Mouse (Mus musculus): ENCODE data around the gene Zfp385b. TPM values are rescaled to one million over a fixed set of nuclear protein-coding genes. Genes with fewer than 3 reads are reported as not detected.

Zfp385b gene
- polyA plus RNA-seq, 1 experiment: 66.9 TPM

- Histone ChIP-seq H3K27ac (ENCODE audit: insufficient read depth, low read length) (no peak overlapping the region), H3K4me1 (ENCODE audit: control insufficient read depth, insufficient read depth, low read length) (peaks cover 15% of the 10 kb centered on the region), H3K4me3 (replicated peaks; ENCODE audit: insufficient read depth, low read depth, low read length) (no peak overlapping the region), H3K27me3 (ENCODE audit: control insufficient read depth, insufficient read depth, low read length) (no peaks in the 10 kb centered on the region)
- 46% methylated on average over 7 of the region's 7 CpGs for WGBS
- TF ChIP-seq POLR2A (IDR thresholded peaks at IDR 0.05; ENCODE audit: borderline replicate concordance, insufficient read depth, low read length) (no peak), CTCF (IDR thresholded peaks at IDR 0.05; ENCODE audit: borderline replicate concordance, insufficient read depth, low read depth, low read length) (no peak)
- DNase-seq: peak in 1 of 2 experiments; percentile 22
These were observed 263.5 kb downstream of the Zfp385b start for GRCm38 (mm10) chr2:77555980-77556379.

- H3K27ac ChIP-seq (ENCODE audit: insufficient read depth, low read length): no peak overlapping the region
- 45% methylated on average over 8 of the region's 8 CpGs for WGBS
- no peak for DNase-seq
- H3K4me3 ChIP-seq (replicated peaks; ENCODE audit: insufficient read depth, low read depth, low read length): no peak overlapping the region
- H3K27me3 ChIP-seq (ENCODE audit: control insufficient read depth, insufficient read depth, low read length): no peaks in the 10 kb centered on the region
- TF ChIP-seq POLR2A (IDR thresholded peaks at IDR 0.05; ENCODE audit: borderline replicate concordance, insufficient read depth, low read length) (no peak), CTCF (IDR thresholded peaks at IDR 0.05; ENCODE audit: borderline replicate concordance, insufficient read depth, low read depth, low read length) (no peak)
- peaks cover 15% of the 10 kb centered on the region for H3K4me1 ChIP-seq (ENCODE audit: control insufficient read depth, insufficient read depth, low read length)
These were observed 266.8 kb downstream of the Zfp385b start for GRCm38 (mm10) chr2:77552675-77553074.

- no peak overlapping the region for H3K27ac ChIP-seq (ENCODE audit: insufficient read depth, low read length)
- peaks cover 3% of the 10 kb centered on the region for H3K4me1 ChIP-seq (ENCODE audit: control insufficient read depth, insufficient read depth, low read length)
- no peaks in the 10 kb centered on the region for H3K27me3 ChIP-seq (ENCODE audit: control insufficient read depth, insufficient read depth, low read length)
- no peak for DNase-seq
- H3K4me3 ChIP-seq (replicated peaks; ENCODE audit: insufficient read depth, low read depth, low read length): no peak overlapping the region
- 22% methylated on average over 1 of the region's 1 CpGs for WGBS
- TF ChIP-seq POLR2A (IDR thresholded peaks at IDR 0.05; ENCODE audit: borderline replicate concordance, insufficient read depth, low read length) (no peak), CTCF (IDR thresholded peaks at IDR 0.05; ENCODE audit: borderline replicate concordance, insufficient read depth, low read depth, low read length) (no peak)
These were observed 276.1 kb downstream of the Zfp385b start for GRCm38 (mm10) chr2:77543388-77543787.

- H3K4me3 ChIP-seq (replicated peaks; ENCODE audit: insufficient read depth, low read depth, low read length): no peak overlapping the region
- no peak overlapping the region for H3K27ac ChIP-seq (ENCODE audit: insufficient read depth, low read length)
- 70% methylated on average over 2 of the region's 2 CpGs for WGBS
- no peak for DNase-seq
- H3K4me1 ChIP-seq (ENCODE audit: control insufficient read depth, insufficient read depth, low read length): peaks cover 3% of the 10 kb centered on the region
- TF ChIP-seq CTCF (IDR thresholded peaks at IDR 0.05; ENCODE audit: borderline replicate concordance, insufficient read depth, low read depth, low read length) (no peak), POLR2A (IDR thresholded peaks at IDR 0.05; ENCODE audit: borderline replicate concordance, insufficient read depth, low read length) (no peak)
- no peaks in the 10 kb centered on the region for H3K27me3 ChIP-seq (ENCODE audit: control insufficient read depth, insufficient read depth, low read length)
These were observed 276.8 kb downstream of the Zfp385b start for GRCm38 (mm10) chr2:77542605-77543004.

GRCm38 (mm10) chr2:77541681-77542080, 277.8 kb downstream of the Zfp385b start:
- Histone ChIP-seq H3K27ac (ENCODE audit: insufficient read depth, low read length) (no peak overlapping the region), H3K27me3 (ENCODE audit: control insufficient read depth, insufficient read depth, low read length) (no peaks in the 10 kb centered on the region), H3K4me3 (replicated peaks; ENCODE audit: insufficient read depth, low read depth, low read length) (no peak overlapping the region), H3K4me1 (ENCODE audit: control insufficient read depth, insufficient read depth, low read length) (peaks cover 3% of the 10 kb centered on the region)
- no peak for DNase-seq
- 22% methylated on average over 4 of the region's 4 CpGs for WGBS
- TF ChIP-seq CTCF (IDR thresholded peaks at IDR 0.05; ENCODE audit: borderline replicate concordance, insufficient read depth, low read depth, low read length): no peak
- no peak for TF ChIP-seq POLR2A (IDR thresholded peaks at IDR 0.05; ENCODE audit: borderline replicate concordance, insufficient read depth, low read length)

GRCm38 (mm10) chr2:77540860-77541259, 278.6 kb downstream of the Zfp385b start:
- Histone ChIP-seq H3K4me3 (replicated peaks; ENCODE audit: insufficient read depth, low read depth, low read length) (no peak overlapping the region), H3K27ac (ENCODE audit: insufficient read depth, low read length) (no peak overlapping the region), H3K4me1 (ENCODE audit: control insufficient read depth, insufficient read depth, low read length) (peaks cover 3% of the 10 kb centered on the region), H3K27me3 (ENCODE audit: control insufficient read depth, insufficient read depth, low read length) (no peaks in the 10 kb centered on the region)
- TF ChIP-seq POLR2A (IDR thresholded peaks at IDR 0.05; ENCODE audit: borderline replicate concordance, insufficient read depth, low read length) (no peak), CTCF (IDR thresholded peaks at IDR 0.05; ENCODE audit: borderline replicate concordance, insufficient read depth, low read depth, low read length) (no peak)
- no peak for DNase-seq
- 60% methylated on average over 3 of the region's 3 CpGs for WGBS

GRCm38 (mm10) chr2:77536556-77536955, 282.9 kb downstream of the Zfp385b start:
- H3K27me3 ChIP-seq (ENCODE audit: control insufficient read depth, insufficient read depth, low read length): no peaks in the 10 kb centered on the region
- H3K4me3 ChIP-seq (replicated peaks; ENCODE audit: insufficient read depth, low read depth, low read length): no peak overlapping the region
- no peak for DNase-seq
- TF ChIP-seq POLR2A (IDR thresholded peaks at IDR 0.05; ENCODE audit: borderline replicate concordance, insufficient read depth, low read length) (no peak), CTCF (IDR thresholded peaks at IDR 0.05; ENCODE audit: borderline replicate concordance, insufficient read depth, low read depth, low read length) (no peak)
- H3K27ac ChIP-seq (ENCODE audit: insufficient read depth, low read length): no peak overlapping the region
- peaks cover under 1% of the 10 kb centered on the region; the same call in 1 of the 2 replicates for H3K4me1 ChIP-seq (ENCODE audit: control insufficient read depth, insufficient read depth, low read length)
- 93% methylated on average over 3 of the region's 3 CpGs for WGBS

GRCm38 (mm10) chr2:77528079-77528752, 291.2 kb downstream of the Zfp385b start:
- WGBS: 49% methylated on average over 7 of the region's 7 CpGs
- H3K4me1 ChIP-seq (ENCODE audit: control insufficient read depth, insufficient read depth, low read length): peaks cover 6% of the 10 kb centered on the region; the same call in 1 of the 2 replicates
- no peak overlapping the region for H3K4me3 ChIP-seq (replicated peaks; ENCODE audit: insufficient read depth, low read depth, low read length)
- H3K27me3 ChIP-seq (ENCODE audit: control insufficient read depth, insufficient read depth, low read length): no peaks in the 10 kb centered on the region
- TF ChIP-seq POLR2A (IDR thresholded peaks at IDR 0.05; ENCODE audit: borderline replicate concordance, insufficient read depth, low read length): no peak
- no peak for TF ChIP-seq CTCF (IDR thresholded peaks at IDR 0.05; ENCODE audit: borderline replicate concordance, insufficient read depth, low read depth, low read length)
- no peak overlapping the region for H3K27ac ChIP-seq (ENCODE audit: insufficient read depth, low read length)
- DNase-seq: no peak

All from cerebellum, adult 2 months (tissue).